Mouse (Mus musculus): Measurements from ENCODE around the gene Liph. TPM values are rescaled to one million over a fixed set of nuclear protein-coding genes. Genes with fewer than 3 reads are reported as not detected.

The Liph gene
- polyA plus RNA-seq, 1 experiment from 2014 or later: 0.05 TPM

Other genes with a start within 250 kb of the Liph start
- 1.9 and 2.0 TPM in 2 replicates for gene Ehhadh, start 207.9 kb downstream of the Liph start, polyA plus RNA-seq (2014; fragmentation: Nextera tagmentation; extraction: Ambion mirVana)
- gene Map3k13, start 201.3 kb downstream of the Liph start, polyA plus RNA-seq (2014; fragmentation: Nextera tagmentation; extraction: Ambion mirVana): 5.1 and 7.0 TPM in 2 replicates
- 31.4 and 32.7 TPM in 2 replicates for gene Tmem41a, start 48.1 kb downstream of the Liph start, polyA plus RNA-seq (2014; fragmentation: Nextera tagmentation; extraction: Ambion mirVana)
- 62.8 and 73.1 TPM in 2 replicates for gene Senp2, start 13.8 kb upstream of the Liph start, polyA plus RNA-seq (2014; fragmentation: Nextera tagmentation; extraction: Ambion mirVana)
- gene Igf2bp2, start 167.6 kb upstream of the Liph start, polyA plus RNA-seq (2014; fragmentation: Nextera tagmentation; extraction: Ambion mirVana): 108 and 109 TPM in 2 replicates